Mouse (Mus musculus) layer of hippocampus, adult 11-12 months (tissue): Measurements from ENCODE around the gene Trpv5.
A peak's percentile ranks its signal among the peaks of the same experiment; 100 is the strongest.

Experiments
- DNase-seq: peaks from one replicate; pipeline ENCODE4 v3.0.0; 2022; ENCODE audit warnings: low spot score

The Trpv5 gene

DNA sequence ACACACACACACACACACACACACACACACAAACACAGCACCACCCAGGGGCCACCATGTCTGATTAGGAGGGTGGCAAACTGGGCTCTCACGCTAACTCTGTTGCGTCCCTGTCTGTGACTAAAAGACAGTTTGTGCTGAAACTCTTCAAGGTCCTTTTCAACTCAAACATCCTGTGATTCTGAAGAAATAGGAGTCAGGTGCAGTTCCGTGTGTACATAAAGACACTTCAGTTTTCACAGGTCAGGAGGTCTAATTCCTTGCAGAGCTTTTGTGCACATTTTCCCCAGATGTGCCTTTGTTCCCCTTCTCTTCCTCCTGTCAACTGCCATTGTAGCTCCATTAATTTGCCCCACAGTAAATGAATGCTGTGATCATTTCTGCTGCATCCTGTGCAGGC is 40.1 kb downstream of the Trpv5 start:
- DNase-seq, result no peak

DNA sequence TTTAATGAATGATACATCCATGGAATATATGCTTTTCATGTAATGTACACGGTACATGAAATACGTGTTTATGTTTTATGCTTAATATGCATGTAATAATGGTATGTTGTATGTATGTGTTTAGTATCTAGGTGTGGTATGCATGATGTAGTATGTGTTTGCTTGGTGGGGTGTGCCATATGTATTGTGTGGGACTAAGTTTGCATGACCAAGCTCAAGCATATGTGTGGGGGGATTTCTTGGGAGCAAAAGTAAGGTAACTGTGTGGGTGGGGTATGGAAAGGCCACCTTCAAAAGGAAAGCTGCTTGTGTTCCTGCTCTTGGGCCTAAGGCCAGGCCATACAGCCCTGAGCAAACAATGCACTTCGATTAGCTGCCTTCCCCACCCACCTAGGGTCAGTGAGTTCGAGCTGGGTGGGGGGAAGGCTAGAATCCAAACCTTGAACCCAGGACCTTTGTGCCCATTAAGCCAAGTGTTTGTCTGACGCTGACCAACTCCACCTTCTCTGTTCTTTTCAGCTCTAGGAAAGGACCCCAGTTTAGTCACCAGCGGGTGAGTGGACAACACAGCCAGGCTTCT is 42.6 kb downstream of the Trpv5 start:
- no peak for DNase-seq

DNA sequence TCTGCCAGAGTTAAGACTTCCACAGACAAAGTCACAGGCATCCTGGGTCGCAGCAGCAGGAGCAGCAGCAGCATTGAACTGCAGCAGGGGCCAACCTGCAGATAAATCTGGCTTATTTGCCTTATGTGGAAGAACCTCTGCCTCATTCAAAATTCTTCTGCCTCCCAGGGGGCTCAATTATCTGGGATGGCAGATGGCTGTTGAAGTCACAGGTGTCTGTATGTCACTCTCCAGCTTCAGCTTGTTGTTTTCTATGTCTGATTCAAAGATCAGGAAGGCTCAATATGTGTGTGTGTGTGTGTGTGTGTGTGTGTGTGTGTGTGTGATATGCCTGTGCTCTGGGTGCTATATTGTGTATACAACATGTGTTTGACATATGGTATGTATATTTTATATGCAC is 43.2 kb downstream of the Trpv5 start:
- DNase-seq, result no peak

DNA sequence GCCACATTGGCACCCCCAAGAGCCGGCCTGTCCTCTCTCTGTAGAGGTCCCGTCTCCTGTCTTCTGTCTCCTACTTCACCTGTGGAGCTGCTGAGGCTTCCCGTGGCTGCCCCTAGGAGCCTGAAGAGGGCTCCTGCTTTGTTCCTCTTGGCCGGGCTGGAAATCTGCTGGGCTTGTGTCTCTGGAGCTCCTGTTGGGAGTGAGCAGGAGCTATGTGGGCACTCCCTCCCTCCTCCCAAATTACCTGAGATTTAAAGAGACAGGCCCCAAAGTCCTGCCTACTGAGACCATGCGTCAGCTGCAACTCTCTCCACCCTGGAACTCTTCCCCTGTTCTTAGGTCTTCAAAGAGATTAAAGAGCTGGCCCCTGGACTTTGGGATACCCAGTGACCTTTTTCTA is 44.4 kb downstream of the Trpv5 start, which contains the start of gene Trpv6:
Trpv6 (minus strand) TSS at position 228 of the 400 bp plus-strand sequence.
- no peak for DNase-seq

DNA sequence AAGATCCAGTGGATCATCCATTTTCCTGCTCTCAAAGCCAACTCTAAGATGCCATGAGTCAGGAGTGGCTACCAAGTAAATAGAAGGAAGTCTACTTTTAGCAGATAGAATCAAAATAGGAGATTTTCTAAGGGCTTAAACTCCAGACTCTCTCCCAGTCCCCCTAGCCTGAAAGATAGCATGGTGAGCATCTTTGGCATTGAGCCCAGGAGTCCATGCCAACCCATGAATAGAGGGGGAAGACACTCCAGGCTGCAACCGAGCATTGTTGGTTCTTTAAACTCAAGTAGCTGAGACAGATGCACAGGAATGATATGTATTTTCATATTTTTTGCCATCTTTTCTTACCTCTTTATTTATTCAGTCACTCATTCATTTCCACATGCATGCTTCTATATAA is 45.4 kb downstream of the Trpv5 start:
- DNase-seq, result no peak

DNA sequence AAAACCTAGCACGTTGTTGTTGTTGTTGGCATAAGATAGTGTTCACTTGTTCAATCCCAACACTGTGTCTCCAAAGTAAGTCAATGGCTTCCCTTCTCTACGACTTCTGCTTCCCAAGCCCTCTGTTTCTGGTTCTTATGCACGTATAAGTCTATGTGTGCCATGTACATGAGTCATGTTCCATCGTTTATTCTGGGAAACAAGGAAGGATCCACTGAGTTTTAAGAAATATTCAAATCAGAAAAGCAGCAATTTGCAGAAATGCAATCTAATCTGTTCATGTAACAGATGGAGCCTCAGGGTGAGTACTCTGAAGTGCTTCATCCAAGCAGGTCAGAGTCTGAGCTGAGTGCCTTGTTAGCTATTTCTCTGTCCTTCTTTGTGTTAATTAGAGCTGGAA is 49.0 kb downstream of the Trpv5 start:
- DNase-seq, result no peak

DNA sequence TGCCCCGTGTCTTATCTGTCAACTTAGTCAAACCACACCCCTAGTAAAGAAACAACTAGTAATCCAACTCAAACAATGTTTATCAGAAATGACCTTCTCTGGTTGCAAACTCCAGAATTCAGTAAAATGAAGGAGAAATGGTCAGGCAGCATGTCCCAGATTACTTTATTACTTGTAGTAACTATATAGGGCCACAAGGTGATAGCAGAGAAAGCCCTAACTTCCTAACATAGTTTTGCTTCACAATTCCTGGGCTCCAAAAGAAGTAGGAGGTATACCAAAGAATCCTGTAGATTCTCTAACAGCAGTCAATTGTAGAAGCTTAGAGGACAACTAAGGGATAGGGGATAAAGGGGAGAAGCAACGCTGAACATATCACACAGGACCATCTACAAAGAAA is 49.8 kb downstream of the Trpv5 start:
- DNase-seq, result no peak

DNA sequence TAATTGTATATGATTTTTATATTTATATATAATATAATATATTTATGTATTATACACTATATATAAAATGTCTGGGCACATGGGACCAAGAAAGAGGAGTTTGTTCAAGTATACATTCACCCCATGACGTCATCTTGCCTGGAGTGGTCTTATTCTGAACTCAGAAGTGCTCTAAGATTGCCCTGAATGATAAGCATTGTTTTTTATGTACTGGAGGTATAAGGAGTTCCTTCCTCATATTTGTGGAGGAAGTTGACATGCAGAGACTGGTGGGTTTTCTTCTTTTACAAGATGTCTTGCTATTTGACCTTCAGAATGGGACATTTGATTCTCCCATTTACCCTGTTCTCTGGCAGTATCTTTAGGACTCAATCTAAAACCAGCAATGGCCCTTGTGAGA is 52.4 kb downstream of the Trpv5 start:
- DNase-seq, result no peak

DNA sequence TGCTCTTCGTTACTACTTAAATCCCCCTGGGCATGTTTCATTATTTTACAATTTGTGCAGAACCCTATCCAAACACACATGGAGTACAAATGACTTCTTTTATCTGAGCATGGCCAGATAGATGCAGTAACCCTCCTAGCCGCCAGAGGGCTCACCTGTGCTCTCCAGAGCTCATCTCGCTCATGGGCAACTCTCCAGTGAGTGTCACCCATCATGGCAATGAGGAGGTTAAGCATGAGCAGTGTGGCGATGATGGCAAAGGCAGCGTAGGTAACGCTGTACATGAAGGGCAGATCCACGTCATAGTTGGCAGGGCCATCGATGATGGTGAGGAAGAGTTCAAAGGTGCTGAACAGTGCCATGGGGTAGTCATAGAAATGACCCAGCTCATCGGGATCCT is 57.9 kb downstream of the Trpv5 start:
- no peak for DNase-seq

DNA sequence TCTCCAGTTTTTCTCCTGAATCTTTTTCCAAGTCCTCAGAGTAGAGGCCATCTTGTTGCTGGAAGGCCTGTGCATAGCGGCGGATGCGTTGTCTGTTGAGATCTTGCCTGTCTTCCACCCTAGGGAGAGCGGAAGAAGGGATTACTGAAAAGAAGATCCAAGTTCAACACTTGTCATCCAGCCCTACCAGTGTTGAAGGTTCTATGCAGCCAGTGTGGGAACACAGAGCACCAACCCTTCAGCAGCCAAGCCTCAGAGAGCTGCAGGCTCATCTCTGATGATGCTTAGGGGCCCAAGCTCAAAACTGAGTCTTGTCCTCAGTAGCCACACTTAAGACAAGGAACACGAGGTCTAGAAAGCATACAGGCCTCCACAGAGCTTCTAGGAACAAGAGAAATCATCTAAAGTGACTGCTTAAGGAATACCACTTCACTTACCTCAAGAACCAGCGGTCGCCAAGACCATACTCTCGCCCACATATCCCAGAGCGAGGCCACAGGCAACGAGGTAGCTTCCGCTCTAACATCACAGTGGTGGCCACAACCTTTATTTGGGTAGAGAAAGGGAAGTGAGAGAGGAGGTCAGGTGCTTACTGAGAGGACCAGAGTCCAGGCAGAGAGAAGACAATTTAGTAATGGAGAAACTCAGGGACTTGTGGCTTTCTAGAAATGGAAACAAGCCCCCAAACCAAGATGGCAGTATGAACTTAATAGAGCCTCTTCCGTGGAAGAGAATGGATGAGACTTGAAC is 59.2 kb downstream of the Trpv5 start:
- no peak for DNase-seq

DNA sequence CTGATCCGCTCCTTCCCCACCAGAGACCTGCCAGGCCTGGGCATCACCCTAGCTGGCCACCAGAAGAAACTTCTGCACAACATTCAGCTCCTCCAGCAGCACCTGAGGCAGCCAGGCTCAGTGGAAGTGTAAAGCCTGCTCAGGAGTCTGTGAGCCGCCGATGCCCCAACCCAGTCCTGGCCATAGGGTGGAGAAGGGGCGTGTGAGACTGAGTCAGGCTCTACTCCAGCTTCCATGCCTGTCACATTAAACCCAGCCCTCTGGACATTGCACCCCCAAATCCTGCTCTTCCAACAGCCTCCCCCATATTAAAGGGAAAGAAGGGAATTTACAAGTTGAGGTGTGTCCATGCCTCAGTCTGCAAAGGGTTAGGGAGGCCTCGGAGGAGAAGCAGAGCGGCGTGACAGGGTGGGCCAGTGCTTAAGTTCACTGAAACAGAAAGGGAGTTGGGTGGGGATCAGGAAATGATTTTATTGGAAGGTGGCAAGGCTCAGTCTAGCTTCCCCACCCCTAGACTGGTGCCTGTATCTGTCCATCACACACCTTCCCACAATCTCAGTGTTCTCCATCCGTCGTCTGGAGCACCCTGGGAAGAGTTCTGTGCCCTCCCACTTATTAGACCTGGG is 60.3 kb downstream of the Trpv5 start:
- DNase-seq, result no peak

DNA sequence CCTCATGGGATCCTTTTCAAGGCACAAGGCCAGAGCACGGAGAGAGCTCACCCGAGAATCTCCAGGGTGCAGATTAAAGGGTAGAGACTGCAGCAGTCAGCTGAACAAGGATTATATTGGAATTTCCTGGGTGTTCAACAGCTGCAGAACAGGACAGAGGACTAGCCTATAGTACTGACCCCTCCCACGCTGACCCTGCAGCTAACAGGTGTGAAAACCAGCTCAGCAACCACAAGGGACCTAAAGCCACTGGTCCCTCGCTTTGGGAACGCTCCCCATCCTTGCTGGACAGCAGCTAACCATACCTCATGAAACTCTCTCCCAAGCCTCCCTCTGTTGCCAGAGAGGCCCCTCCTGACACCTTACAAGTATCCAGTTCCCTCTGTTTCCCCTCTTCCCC is 72.9 kb downstream of the Trpv5 start:
- no peak for DNase-seq

DNA sequence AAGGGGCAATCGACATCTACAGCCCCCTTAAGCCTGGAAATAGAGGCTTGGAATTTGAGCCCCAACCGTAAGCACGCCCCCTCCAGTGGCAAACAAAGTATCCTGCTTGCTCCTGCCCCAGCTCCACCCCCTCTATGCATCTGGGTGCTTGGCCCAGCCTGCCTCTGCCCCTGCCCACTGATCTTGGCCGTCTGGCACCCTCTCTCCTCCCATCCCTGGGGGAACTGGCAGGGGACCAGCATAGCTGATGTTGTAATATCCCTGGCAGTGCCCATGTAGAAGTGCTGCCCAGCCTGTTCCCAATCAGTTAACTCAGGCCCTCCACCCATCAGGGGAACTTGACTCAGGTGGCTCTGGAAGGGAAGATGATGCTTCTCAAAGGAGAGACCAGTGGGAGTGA is 74.4 kb downstream of the Trpv5 start:
- peak; percentile 53 for DNase-seq

DNA sequence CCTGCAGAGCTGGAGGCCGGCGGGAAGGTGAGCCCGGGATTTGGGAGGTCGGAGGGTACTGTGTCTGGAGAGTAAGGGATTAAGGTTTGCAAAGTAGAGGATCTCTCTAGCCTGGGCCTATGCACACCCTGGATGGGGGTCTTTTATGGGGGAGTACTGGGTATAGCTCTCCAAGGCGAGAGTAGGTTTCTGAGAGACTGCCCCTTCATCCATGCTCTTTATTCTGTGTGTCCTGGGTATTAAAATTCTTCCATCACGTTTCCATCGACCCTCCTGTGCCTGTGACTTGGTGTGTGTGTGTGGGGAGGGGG is 74.8 kb downstream of the Trpv5 start:
- no peak for DNase-seq

DNA sequence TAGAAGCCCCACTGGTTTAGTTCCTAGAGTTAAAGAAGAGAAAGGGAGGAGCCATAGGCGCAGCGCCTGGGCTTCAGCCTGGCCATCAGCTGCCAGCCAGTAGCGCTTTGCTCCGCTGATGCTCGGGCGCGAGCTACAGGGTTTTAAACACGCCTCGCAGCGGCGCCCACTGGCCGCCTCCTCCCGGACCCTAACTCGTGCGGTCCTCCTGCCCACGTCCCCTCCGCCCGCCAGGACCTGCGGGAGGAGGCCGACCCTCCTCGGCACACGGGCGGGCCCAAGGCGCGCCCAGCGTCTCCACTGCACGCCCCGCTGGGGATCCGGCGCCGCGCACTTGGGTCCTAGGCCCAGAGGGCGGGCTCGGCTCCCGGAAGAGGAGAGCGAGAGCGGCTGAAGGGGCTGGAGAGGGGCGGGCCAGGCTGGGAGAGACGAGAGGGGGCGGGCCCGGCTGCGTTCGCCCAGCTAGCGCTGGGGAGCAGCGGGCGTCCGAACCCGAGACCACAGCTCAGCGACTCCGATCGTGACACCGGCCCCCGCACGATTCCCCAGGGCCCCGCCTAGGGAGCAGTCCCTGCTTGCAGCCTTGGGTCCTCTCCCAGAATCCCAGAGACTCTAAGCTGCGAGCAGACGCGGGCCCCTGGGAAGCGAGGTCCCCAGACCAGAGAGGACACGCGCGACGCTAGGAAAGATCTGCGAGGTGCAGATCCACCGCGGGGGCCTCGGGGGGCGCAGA is 75.3 kb downstream of the Trpv5 start, which contains the start of gene Ephb6:
Ephb6 (plus strand) TSS at position 422 of the 733 bp plus-strand sequence.
- DNase-seq, result peak; percentile 61

DNA sequence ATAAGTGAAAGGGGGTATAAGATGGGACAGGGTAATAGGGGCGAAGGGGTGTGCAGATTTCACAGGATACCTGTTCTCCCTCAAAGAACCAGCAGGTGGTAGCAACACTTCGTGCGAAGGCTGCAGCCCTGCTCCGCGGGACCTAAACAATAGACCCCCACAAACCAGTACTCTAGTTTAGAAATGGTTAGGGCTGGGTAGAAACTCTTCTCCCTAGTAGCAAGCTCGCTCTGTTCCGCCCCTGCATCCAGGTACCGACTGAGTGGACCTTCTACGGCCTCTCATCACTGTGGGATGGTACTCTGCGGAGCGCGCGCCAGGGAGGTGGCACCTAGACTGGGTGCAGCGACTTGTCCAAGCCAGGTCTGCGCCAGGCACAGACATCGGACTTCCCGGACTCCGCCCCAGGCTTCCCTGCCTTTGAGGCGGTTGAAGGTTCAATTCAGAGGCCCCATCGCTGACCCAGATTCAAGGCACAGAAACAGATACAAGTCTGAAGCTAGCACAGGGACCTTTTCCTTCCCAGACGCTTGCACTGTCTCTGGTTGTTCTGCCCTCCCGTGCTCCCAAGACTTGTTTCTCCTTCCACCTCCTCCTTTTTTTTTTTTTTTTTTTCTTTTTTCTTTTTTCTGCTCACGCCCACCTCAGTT is 76.0 kb downstream of the Trpv5 start:
- peak; percentile 47 for DNase-seq
